Mouse (Mus musculus) gastrocnemius, adult 2 months (tissue): ENCODE measurements around the gene Ech1. TPM values are rescaled to one million over a fixed set of nuclear protein-coding genes. Genes with fewer than 3 reads are reported as not detected.

ENCODE experiments used
- DNase-seq: peaks from one replicate; pipeline ENCODE4 v3.0.0; 2022
- H3K27ac ChIP-seq: fragments of 200-600 bp; 2 replicates; pipeline ENCODE4 v1.8.1; 2022; ENCODE audit warnings: mild to moderate bottlenecking
- H3K4me3 ChIP-seq: fragments of 200-600 bp; 2 replicates; pipeline ENCODE4 v1.8.1; 2022; ENCODE audit warnings: mild to moderate bottlenecking, moderate library complexity
- CTCF ChIP-seq: fragments of 200-600 bp; IDR thresholded peaks from 2 replicates; pipeline ENCODE4 v1.8.1; 2022; ENCODE audit warnings: antibody characterized with exemption, mild to moderate bottlenecking, moderate library complexity
- intact Hi-C: fragments of 180-260 bp; cut with DNase I; formaldehyde crosslinking; loops from one replicate; pipeline ENCODE4 v1.15.1; 2025
- total RNA-seq, 2 experiments: library from RNA; stranded (reverse); gene quantifications; 2 replicates each; pipeline ENCODE4 v1.2.3; 2021

Ech1 gene
- total RNA-seq, 2 experiments from 2014 or later = 173 to 338 TPM

DNA sequence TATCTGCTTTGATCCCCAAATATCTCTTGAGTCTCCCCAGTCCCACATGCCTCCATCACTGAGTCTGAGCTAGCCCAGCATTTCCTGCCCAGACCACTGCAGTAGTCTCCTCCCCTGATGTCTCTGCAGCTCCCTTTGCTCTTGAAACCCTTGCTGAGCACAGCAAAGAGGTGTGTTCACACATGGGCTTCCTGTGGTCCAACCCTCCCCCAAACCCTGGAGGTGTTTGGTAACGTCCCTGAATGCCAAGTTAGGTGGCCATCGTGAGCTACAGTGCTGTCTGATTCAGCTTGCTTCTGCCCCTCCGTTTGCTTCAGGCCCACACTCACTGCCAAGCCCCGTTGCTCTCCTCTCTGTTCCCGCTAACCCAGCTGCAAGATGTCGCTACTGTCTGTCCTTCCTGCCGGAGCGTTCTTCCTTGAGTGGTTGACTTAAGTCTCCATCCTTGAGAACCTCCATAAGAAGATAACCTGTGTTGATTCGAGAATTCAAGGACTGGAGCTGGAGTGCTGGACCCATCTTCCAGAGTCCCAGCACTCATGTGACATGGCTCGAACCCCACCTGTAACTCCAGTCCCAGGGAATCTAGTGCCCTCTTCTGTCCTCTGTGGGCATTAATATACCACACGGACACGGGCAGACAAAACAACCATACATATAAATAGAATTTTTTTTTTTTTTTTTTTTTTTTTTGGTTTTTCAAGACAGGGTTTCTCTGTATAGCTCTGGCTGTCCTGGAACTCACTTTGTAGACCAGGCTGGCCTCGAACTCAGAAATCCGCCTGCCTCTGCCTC is 32.4 kb upstream of the Ech1 start:
- H3K27ac ChIP-seq = no peak overlapping the region
- TF ChIP-seq CTCF = peak; percentile 14; the same call in 1 of the 2 replicates
- no peak overlapping the region for H3K4me3 ChIP-seq
- intact Hi-C loops = no loop called here
- no peak for DNase-seq

DNA sequence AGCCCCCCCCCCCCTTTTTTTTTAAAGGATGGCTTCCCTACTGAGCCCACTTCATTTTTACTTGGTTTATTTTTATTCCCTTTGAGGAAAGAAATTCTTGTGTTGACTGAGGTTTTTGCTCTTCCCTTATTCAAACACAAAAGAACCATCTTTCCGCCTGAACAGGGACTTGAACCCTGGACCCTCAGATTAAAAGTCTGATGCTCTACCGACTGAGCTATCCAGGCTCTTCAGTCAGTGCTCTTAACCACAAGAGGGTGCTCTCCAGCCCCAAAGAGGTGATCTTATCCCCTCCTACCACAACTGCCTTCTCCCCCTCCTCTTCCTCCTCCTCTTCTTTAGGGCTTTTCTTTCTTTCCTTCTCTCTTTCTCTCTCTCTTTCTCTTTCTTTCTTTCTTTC is 31.2 kb upstream of the Ech1 start:
- Histone ChIP-seq H3K27ac (no peak overlapping the region), H3K4me3 (no peak overlapping the region)
- DNase-seq = no peak
- intact Hi-C loops = no loop called here
- peak; percentile 61 for TF ChIP-seq CTCF

DNA sequence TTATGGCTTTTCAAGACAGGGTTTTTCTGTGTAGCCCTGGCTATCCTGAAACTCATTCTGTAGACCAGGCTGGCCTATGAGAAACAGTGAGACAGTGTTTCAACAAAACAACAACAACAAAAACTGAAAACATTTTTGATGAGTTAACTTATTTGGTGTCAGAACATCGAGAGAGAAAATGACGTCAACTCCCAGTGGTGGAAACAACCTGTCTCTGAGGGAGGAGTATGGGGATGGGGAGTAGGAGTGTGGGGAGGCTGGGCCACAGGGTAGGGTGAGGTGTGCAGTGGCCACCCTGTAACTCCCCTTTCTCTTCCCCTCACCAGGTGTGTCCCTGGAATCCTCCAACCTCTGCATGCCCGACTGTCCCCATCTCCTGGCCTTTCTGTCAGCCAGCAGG is 30.5 kb upstream of the Ech1 start:
- intact Hi-C loops = no loop called here
- no peak for DNase-seq
- Histone ChIP-seq H3K4me3 (no peak overlapping the region), H3K27ac (no peak overlapping the region)
- TF ChIP-seq CTCF = no peak

DNA sequence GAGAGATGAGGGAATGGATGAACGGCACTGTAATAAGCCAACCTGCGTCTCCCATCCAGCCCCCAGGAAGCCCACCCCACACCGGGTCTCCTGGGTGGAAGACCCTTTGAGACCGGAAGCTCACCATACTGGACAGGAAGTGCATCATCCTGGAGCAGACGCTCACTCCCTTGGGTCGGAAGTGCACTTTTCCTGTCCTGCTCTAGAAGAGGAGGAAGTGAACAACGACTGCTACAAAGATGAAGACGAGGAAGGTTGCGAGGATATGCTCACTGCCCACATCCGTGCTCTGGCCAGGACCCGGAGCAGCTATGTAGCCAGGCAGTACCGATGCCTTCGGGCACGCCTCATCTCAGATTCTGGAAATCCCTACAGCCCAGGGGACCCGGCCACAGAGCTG is 29.2 kb upstream of the Ech1 start:
- peak overlapping the region; percentile 60 for H3K4me3 ChIP-seq
- H3K27ac ChIP-seq = peak overlapping the region; percentile 82
- peak; percentile 32 for DNase-seq
- intact Hi-C loops = loop anchor here (1.0 kb wide), 1 partner anchor 71 kb away; no protein-coding TSS in a partner anchor
- no peak for TF ChIP-seq CTCF

DNA sequence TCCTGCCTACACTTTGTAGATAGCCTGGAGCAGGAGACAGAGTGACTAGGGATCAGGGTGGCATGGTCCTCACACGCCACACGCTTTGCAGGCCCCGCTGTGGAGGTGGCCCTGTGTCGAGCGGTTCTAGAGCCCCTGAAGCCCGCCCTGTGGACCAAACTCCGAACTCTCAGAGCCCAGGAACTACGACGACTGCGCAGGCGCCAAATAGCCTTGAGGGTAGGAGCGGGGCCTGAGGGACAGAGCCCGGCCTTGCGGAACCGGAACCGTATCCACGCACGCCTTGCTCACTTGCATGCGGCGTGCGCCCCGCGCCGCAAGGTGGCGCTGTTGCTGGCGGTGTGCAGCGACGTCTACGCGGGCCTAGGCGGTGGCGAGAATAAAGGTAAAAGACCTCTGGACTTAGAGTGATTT is 28.4 kb upstream of the Ech1 start:
- intact Hi-C loops = loop anchor here (1.0 kb wide), 1 partner anchor 71 kb away; no protein-coding TSS in a partner anchor

DNA sequence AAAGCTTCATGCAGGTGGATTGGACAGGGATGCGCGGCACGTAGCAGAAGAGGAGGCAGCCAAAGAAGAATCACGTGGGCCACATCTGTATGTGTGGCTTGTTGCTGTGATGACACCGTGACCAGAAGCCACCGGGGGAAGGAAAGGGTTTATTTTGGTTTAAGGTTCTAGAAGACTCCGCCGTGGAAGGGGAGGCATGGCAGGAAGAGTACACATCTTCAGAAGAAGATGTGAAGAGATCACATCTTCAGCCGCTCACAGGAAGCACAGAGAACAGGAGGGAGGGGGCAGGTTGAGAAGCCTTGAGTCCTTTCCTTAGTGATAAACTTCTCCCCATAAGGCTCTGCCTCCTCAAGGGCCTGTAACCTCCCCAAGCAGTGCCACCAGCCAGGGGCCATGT is 25.0 kb upstream of the Ech1 start:
- H3K4me3 ChIP-seq = no peak overlapping the region
- TF ChIP-seq CTCF = no peak
- intact Hi-C loops = no loop called here
- no peak for DNase-seq
- H3K27ac ChIP-seq = 0 out of 2 replicates have a peak overlapping the region, but pooled peaks have one; percentile 16

More for the DNA sequence above, 28.4 kb upstream of the Ech1 start:
- TF ChIP-seq CTCF = peak; percentile 100; the same call in 1 of the 2 replicates
- DNase-seq = peak; percentile 91
- peak overlapping the region; percentile 82 for H3K27ac ChIP-seq
- H3K4me3 ChIP-seq = peak overlapping the region; percentile 60

DNA sequence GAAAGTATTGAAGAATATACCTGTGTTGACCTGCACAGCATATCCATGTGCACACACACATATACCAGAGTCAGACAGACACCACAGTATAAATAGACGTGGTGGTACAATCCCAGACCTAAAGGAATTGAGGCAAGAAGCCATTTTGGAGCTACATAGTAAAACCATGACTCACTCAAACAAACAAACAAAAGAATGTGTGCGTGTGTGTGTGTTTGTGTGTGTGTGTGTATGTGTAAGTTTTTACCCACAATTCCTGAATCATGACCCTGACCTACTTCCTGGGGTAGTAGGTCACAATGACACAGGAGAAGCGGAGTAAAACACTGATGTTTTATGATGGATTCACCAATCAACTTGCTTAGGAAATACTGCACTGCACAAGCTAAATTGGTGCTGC is 23.6 kb upstream of the Ech1 start:
- no peak for TF ChIP-seq CTCF
- Histone ChIP-seq H3K27ac (peak overlapping the region; percentile 80), H3K4me3 (no peak overlapping the region)
- intact Hi-C loops = loop anchor here (1.0 kb wide), 1 partner anchor 64 kb away; no protein-coding TSS in a partner anchor
- no peak for DNase-seq

DNA sequence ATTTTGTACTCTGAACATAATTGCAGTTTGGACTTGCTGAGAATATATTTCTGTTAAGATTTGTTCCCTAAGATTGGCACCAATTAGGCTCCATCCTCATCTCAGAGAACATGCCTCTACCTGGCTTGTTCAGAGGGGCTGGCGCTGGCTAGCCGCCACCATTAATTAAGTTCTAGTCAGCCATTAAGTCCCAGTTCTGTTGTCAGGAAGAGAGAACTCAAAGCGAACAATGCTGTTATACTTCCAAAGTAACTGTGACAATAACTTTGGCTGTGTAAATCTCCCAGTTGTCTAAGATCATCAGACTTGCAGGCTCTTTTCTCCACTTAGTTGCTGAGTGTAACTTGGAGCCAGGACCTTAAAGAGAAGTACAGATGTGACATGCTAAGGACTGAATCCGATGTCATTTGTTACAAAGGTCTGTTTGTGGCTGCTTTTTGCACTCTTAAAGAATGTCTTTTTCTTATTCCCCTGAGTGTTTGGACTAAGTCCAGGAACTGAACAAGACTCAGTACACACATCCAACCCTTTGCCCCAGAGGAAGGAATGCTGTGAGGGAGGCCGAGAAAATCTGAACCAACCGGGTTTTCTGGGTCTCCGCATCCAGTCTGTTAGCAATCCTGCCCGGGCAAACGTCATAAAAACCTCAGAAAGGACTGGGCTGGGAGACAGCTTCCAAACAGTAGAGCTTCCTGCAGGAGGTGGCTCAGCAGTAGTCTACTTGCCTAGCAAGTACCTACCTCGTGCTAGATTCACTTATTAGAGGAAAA is 22.9 kb upstream of the Ech1 start:
- intact Hi-C loops = loop anchor here (1.0 kb wide), 1 partner anchor 63 kb away; no protein-coding TSS in a partner anchor
- Histone ChIP-seq H3K4me3 (peak overlapping the region; percentile 43), H3K27ac (peak overlapping the region; percentile 80)
- peak; percentile 33 for TF ChIP-seq CTCF
- no peak for DNase-seq

DNA sequence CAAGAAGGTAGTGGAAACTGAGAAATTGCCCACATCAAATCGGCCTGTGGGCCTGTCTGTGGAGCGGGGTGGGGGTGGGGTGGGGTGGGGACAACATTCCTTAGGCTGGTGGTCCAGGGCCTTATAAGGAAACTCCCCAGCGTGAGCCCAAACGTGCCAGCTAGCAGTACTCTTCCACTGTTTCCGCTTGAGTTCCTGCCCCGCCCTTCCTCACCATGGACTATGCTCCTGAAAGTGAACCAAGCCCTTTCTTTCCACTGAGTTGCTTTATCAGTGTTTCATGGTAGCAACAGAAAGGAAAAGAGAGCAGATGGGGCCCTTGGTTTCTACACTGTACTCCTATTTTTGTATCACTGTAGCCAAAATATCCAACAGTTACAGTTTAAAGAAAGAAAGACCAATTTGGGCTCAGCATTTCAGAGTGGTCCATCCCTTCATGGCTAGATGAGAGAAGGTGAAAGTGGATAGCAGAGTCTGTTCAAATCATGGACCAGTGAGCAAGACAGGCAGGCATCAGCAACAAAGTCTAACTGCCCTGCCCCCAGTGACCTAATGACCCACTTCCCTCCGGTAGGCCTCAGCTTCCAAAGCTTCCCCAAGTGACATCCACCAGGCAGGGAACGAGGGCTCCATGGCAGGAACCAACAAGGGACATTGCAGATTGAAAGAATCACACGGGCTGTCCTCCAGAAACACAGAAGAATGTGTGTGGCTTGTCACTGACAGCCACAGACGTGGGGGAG is 22.0 kb upstream of the Ech1 start:
- TF ChIP-seq CTCF = no peak
- intact Hi-C loops = no loop called here
- Histone ChIP-seq H3K27ac (peak overlapping the region; percentile 80), H3K4me3 (peak overlapping the region; percentile 43)
- no peak for DNase-seq

DNA sequence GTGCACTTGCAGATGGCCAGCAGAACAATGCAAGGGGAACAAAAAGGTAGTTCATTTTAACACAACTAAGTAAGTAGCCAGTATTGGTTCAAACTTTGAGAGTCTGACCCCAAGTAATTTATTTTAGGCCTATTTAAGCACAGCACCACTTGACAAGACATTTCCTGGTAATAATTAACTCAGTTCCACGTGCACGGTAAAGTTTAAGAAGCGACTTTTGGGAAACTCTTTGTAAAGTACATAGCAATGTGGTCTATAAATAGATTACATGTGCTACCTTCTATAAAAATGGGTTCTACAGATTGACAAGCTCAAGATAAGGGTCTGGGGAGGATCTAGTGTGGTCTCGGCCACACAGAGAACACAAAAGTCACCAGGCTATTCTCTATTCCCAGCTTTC is 21.3 kb upstream of the Ech1 start:
- peak overlapping the region; percentile 80 for H3K27ac ChIP-seq
- H3K4me3 ChIP-seq = no peak overlapping the region
- TF ChIP-seq CTCF = no peak
- DNase-seq = no peak
- intact Hi-C loops = no loop called here

DNA sequence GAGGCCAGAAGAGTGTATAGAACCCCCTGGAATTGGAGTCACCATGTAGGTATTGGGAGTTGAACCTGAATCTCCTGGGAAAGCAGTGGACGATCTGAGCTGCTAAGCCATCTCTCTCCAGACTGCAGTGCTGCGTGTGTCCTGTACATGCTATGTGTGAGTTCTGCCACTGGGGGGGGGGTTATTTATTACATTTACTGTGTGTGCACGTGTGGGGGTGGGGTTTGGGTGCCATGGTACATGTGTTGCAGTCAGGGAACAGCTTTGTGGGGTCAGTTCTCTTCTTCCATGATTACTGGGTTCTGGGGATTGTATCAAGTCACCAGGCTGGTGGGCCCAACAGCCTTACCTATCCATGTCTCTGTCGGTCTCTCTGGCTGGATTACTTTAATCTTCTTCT is 18.1 kb upstream of the Ech1 start:
- H3K27ac ChIP-seq = peak overlapping the region; percentile 76
- DNase-seq = no peak
- peak; percentile 7; the same call in 1 of the 2 replicates for TF ChIP-seq CTCF
- H3K4me3 ChIP-seq = no peak overlapping the region
- intact Hi-C loops = loop anchor here (5.0 kb wide), 1 partner anchor 165 kb away; no protein-coding TSS in a partner anchor

DNA sequence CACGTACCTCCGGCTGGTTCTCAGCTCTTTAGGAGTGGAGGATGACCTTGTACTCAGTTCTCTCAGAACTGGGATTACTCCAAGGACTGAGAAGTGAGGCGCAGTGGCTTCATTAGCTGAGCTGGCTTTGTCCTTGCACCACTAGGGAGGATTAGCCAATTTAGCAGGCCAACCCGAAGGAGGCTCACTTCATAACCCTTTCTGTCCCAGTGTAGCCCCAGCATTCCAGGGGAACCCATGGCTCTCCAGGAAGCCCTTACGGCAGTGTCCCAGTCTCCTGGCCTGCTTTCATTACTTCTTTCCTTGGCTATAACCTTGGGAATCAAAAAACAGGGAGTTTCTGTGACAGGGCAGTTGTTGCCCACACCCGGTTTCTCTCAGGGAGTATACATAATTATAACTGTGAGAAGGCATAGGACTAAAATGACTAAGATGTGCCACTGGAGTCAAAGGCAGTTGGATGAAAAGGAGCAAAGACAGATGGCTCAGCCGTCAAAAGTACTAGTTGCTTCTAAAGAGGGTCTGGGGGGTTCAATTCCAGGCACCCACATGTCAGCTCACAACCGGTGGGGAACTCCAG is 17.3 kb upstream of the Ech1 start:
- peak; percentile 63 for DNase-seq
- peak overlapping the region; percentile 87 for H3K4me3 ChIP-seq
- H3K27ac ChIP-seq = peak overlapping the region; percentile 100
- intact Hi-C loops = loop anchor here (5.0 kb wide), 1 partner anchor 165 kb away; no protein-coding TSS in a partner anchor
- no peak for TF ChIP-seq CTCF
